Mouse (Mus musculus) A20 (cell line): ENCODE data around the gene Arrb1.

Experiments
- DNase-seq: peaks from one replicate; pipeline ENCODE4 v3.0.0-alpha.2; 2011; ENCODE audit warnings: low read depth, low spot score

Gene Arrb1

DNA sequence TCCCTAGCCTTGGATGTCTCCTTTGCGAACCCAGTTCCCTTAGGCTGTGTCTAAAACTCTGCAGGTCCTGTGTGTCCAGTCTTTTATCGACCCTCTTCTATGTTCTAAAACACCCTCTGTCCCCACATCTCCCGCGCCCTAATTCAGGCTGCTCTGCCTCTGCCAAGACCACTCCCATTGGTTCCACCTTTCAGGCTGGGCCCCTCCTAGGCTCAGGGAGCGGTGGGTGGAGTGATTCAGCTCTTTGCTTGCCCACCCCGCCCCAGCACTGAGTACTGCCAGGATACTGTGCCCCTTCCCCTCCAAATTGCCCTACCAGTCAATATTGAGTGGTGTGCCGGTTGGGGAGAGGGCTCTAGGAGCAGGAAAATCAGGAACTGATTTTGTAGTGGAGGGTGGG, 92.1 kb downstream of the Arrb1 start:
- no peak for DNase-seq

DNA sequence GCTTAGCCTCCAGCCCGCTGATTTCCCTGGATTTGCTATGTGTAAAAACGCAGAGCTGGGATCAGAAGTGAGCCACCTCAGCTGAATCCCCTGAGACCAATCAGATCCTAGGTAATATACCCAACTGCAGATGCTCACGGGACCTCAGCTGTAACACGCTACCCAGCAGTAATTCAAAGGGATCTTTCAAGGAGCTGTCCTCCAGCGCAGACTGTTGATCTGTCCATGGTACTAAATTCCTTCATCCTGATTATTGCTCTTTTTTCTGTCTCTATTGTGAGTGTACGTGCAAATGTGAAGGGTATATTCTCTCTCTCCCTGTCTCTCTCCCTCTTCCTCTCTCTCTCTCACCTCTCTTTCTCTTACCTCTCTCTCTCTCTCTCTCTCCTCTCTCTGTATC, 97.0 kb downstream of the Arrb1 start:
- DNase-seq: no peak

DNA sequence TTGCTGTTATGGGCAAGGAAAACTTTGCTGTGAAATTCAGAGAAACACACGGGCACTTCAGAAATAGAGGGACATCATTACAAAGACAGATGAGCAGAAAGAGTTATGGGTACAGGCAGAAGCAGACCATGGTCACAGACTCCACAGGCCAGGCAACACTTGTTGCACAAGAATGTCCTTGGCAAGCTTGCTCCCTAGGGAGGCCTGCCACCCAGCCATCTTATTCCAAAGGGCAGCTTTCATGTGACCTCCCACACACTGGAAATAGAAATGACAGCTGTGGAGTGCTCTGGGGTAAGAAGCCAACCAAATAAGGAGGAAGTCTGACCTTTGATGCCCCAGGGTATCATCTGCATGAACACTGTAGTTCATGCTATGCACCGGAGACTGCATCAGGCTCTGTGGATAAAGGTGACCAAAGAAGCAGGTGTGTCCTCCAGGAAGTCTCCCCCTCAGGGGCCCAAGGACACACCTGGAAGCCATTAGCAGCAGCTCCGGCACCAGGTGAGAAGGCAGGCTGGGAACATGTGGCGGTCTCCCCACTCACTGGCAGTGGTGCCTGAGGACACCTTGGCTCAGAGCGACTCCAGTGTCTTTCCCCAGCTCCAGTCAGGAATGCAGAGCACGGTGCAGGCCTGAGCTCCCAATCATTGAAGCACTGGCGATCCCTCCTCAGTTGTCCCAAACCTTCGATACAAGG, 98.8 kb downstream of the Arrb1 start:
- no peak for DNase-seq

DNA sequence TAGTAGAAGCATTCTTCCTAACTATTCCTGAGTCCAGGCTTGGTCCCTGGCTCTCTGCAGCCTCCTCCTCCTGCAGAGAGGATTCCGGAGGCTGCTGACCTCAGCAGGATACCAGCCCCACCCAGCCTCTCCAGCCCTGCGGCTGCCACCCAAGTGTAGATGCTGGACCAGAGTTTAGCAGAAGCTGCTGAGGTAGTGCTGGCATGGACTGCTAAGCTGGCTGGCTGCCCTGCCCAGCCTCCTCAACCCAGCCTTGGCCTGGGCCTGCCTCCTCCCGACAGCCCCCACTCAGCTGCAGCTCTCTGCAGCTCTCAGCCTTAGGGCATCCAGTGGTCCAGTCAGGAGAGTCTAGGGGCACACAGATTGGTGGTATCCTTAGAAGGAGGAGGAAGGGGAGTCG, 106.0 kb downstream of the Arrb1 start:
- no peak for DNase-seq

DNA sequence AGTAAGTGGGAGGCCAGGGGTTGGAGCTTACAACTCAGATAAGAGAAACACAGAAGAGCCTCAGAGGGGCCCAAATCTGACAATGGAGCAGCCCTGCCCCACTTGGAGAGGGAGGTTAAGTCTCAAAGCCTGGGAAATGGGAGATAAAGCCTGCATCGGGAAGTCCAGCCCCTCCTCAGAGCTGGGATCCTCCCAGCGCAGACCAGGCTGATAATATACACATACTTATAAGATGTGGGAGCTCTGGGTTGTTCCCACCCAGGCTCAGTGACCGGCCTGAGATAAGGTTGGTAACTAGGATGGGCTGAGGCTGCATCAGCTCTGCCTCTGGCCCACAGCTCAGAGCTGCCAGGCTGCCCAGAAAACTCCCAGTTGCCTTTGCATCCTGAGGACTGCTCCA, 106.8 kb downstream of the Arrb1 start:
- no peak for DNase-seq

DNA sequence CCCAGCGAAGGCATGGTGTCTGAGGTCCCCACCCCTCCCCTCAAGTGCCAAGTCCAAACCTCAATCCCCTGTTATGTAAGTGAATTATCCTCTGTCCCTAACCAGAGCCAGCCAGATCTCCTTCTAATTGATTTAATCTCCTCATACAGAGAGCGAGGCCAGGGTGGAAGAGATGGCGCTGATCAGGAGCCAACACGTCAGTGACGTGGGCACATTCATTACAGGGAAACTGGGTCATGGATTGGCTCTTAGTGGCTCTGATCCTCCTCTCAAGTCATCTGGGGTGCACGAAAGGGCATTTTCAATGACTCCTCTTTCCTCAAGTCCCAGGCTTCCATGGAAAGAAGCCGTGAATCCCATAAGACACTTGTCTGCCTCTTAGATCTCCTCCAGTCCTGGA, 109.4 kb downstream of the Arrb1 start:
- no peak for DNase-seq

DNA sequence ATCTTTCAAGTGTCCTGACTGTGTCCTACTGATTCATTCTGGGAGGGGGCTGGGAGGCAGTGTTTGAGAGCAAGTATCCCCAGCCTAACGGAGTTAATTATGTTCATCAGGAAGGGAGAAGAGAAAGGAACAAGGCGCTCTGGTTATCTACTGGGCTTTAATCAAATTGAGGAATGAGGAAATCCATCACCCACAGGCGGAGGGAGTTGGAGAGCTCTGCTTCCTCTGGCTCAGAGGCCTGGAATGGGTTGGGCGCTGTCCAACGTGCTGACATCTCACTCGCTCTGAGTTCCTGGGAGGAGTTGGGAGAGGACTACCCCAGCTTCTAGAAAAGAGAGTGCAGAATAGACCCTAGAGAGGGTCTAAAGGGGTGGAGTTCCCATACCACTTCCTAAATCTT, 113.4 kb downstream of the Arrb1 start:
- no peak for DNase-seq

DNA sequence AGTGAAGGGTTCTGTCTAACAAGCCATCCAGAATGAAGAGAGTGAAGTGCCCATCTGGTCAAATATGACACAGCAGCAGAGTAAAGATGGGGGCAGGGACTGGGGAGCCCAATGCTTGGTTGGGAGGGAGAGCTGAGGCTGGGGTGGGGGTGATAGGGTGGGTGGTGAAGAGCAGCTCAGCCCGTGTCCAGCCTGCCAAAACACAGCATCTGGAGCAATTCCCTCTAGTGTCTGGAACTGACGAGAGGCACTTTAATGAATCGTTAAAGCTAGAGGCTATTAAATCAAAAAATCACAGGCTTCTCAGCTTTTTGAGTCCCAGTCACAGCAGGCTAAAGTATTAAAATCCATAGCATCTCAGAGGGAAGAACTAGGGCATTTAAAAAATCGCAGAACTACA, 114.3 kb downstream of the Arrb1 start:
- DNase-seq: no peak

DNA sequence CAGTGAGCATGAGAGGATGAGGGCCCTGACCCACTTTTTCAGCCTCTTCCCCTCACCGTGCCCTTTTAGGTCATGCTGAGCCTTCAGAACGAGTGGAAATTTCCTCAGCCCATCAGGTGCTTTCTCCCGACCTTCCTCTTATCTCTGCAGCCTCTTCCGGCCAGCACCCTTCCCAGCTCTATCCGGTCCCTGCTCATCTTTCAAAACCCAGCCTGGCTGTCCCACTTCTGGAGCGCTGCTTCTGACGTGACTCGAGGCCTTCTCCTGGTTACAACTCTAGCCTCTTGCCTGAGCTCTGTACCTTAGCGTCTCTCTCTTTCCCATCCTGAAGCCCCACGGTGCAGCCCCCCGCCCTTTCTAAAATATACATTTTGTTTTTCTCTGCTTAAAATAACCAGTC, 119.0 kb downstream of the Arrb1 start:
- no peak for DNase-seq
